Mouse (Mus musculus): ENCODE results near the gene Polrmt. TPM values are rescaled to one million over a fixed set of nuclear protein-coding genes. Genes with fewer than 3 reads are reported as not detected.
A peak's percentile ranks its signal among the peaks of the same experiment; 100 is the strongest.

Polrmt gene
- total RNA-seq (2014; rRNA removed), result 30.4 and 36.5 TPM in 2 replicates
- polyA plus RNA-seq (2015; fragmentation: Nextera tagmentation; extraction: Ambion mirVana), result 29.7 and 32.6 TPM in 2 replicates

DNA sequence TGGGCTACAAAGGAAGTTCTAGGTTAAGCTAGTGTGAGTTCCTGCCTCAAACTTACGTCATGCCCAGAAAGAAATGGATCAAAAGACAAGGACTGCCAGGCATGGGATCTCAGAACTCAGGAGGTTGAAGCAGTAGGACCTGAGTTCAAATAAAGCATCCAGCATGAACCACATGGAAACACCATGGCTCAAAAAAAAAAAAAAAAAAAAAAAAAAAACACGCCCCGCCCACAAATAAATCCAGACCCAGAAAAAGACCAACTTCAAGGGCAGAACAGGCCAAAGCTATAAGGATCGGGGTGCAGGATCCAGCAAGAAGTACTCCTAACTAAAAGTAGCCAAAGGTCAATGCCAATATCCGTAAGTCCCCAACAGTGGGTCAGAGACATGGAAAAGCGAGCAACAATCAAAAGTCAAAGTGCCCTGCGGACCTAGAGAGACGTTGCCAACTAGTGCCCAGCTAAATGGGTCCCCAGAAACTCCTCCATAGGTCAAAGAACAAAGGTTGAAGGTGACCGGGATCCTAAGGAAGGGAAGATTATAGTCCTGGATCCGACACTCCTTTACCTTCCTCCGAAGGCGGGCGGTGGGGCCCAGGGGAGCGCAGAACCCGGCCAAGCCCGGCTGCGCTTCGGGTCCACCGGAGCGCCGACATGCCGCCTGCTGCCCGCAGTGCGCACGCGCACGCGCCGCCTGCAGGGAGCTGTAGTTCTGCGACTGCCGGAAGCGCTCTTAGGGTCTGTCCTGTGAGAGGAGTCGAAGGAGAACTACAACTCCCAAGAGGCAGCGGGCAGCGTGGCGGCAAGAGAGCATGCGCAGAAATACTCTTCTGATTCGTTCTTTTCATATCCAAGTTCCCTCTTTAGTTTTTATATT, at the start of gene Polrmt:
TSS of gene Polrmt (minus strand) at position 684 of the 876 bp plus-strand sequence.
- peak within 1 kb of the TSS; percentile 59 for H3K4me3 ChIP-seq (ENCODE audit: low read length)
- H3K4me1 ChIP-seq (ENCODE audit: insufficient read depth, low read length), result peaks cover 3% of the 10 kb centered on the region; the same call in 1 of the 2 replicates
- no peaks in the 10 kb centered on the region for H3K27me3 ChIP-seq (ENCODE audit: insufficient read depth, low read length)
- peak; percentile 61 for TF ChIP-seq CTCF (IDR thresholded peaks at IDR 0.05; ENCODE audit: low read depth)
- ATAC-seq, result peak; percentile 95
- H3K4me2 ChIP-seq (ENCODE audit: low read depth, low read length), result peak within 1 kb of the TSS; percentile 77
- peak within 1 kb of the TSS; percentile 48 for H3K9ac ChIP-seq (replicated peaks; ENCODE audit: low read length)
- no peaks in the 10 kb centered on the region for H3K9me3 ChIP-seq (ENCODE audit: low read length)
- peak; percentile 99 for DNase-seq (ENCODE audit: low spot score)
- WGBS, result 2% methylated on average over 38 of the region's 38 CpGs
- no peak within 1 kb of the TSS for H3K27ac ChIP-seq
- peaks cover 8% of the 10 kb centered on the region for H3K36me3 ChIP-seq (ENCODE audit: insufficient read depth, low read length)

DNA sequence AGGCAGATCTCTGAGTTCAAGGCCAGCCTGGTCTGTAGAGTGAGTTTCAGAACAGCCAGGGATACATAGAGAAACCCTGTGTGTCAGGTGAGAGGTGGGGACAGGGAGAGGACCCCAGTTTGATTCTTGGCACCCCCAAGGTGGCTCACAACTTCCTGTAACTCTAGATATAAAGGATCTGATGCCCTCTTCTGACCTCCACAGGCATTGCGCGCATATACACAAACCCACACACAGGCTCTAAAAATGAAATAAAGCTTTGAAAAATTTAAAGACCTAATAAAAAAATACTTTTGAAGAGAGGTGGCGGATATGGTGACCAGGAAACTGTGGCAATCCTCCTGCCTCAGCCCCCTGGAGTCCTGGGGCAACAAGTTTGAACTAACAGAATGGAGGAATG, 49.5 kb upstream of the Polrmt start:
- Histone ChIP-seq H3K4me2 (ENCODE audit: low read depth, low read length) (no peak overlapping the region), H3K9ac (replicated peaks; ENCODE audit: low read length) (no peak overlapping the region), H3K9me3 (ENCODE audit: low read length) (no peaks in the 10 kb centered on the region), H3K27ac (no peak overlapping the region), H3K4me3 (ENCODE audit: low read length) (no peak overlapping the region), H3K4me1 (ENCODE audit: insufficient read depth, low read length) (peaks cover 13% of the 10 kb centered on the region), H3K36me3 (ENCODE audit: insufficient read depth, low read length) (no peaks in the 10 kb centered on the region), H3K27me3 (ENCODE audit: insufficient read depth, low read length) (no peaks in the 10 kb centered on the region)
- peak; percentile 18 for TF ChIP-seq CTCF (IDR thresholded peaks at IDR 0.05; ENCODE audit: low read depth)
- DNase-seq (ENCODE audit: low spot score) (no peak), ATAC-seq (no peak)
- WGBS, result 97% methylated on average over 3 of the region's 3 CpGs

- peak overlapping the region; percentile 97 for H3K9ac ChIP-seq (replicated peaks; ENCODE audit: low read length)
- peak overlapping the region; percentile 93 for H3K4me3 ChIP-seq (ENCODE audit: low read length)
- ATAC-seq, result peak; percentile 27; the same call in 1 of the 2 replicates
- H3K9me3 ChIP-seq (ENCODE audit: low read length), result no peaks in the 10 kb centered on the region
- peak overlapping the region; percentile 90 for H3K27ac ChIP-seq
- no peaks in the 10 kb centered on the region for H3K36me3 ChIP-seq (ENCODE audit: insufficient read depth, low read length)
- WGBS, result under 1% methylated on average over 10 of the region's 10 CpGs
- H3K27me3 ChIP-seq (ENCODE audit: insufficient read depth, low read length), result no peaks in the 10 kb centered on the region
- peak overlapping the region; percentile 80 for H3K4me2 ChIP-seq (ENCODE audit: low read depth, low read length)
- peaks cover 13% of the 10 kb centered on the region for H3K4me1 ChIP-seq (ENCODE audit: insufficient read depth, low read length)
- no peak for TF ChIP-seq CTCF (IDR thresholded peaks at IDR 0.05; ENCODE audit: low read depth)
- DNase-seq (ENCODE audit: low spot score), result peak; percentile 51
Measured at GRCm38 (mm10) chr10:79794491-79794931, 48.1 kb upstream of the Polrmt start.

DNA sequence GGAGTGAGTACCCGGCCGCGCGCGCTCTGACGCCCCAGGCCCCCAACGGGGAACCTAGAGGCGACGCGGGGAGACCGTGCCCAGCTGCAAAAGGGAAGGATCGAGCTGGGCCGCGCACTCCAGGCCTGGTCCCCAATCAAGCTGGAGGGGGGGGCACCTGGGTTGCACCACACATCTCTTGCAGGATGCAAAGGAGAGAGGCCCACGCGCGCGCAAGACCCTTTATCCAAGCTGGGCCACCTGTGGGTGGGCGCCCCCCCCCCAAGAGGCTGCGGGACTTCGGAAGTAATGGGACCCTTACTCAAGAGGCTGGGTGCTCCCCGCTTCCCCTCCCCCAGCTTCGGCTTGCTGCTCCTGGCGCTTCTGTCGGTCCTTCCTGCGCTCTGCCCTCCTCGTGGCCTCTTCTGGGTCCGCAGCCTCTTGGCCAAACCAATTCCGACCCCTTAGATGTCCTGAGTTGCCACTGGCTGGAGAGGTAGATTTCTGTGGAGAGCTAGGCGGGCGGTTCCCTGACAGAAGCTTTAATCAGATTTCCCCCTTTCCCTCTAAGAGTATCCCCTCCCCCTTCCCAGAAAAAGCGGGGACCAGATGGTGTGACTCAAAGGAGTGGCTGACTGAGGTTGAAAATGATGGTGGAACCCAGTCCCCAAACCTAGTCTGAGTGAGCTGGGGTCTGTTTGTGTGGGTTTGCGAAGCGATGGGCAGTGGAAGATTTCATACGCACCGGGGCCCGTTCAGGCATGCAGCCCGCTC, 47.5 kb upstream of the Polrmt start:
- H3K4me1 ChIP-seq (ENCODE audit: insufficient read depth, low read length), result peaks cover 13% of the 10 kb centered on the region
- H3K27me3 ChIP-seq (ENCODE audit: insufficient read depth, low read length), result no peaks in the 10 kb centered on the region
- no peaks in the 10 kb centered on the region for H3K9me3 ChIP-seq (ENCODE audit: low read length)
- peak overlapping the region; percentile 80 for H3K4me2 ChIP-seq (ENCODE audit: low read depth, low read length)
- H3K9ac ChIP-seq (replicated peaks; ENCODE audit: low read length), result peak overlapping the region; percentile 97
- peak overlapping the region; percentile 90 for H3K27ac ChIP-seq
- under 1% methylated on average over 30 of the region's 38 CpGs for WGBS
- TF ChIP-seq CTCF (IDR thresholded peaks at IDR 0.05; ENCODE audit: low read depth), result no peak
- ATAC-seq, result peak; percentile 24; the same call in 1 of the 2 replicates
- H3K4me3 ChIP-seq (ENCODE audit: low read length), result peak overlapping the region; percentile 93
- DNase-seq (ENCODE audit: low spot score), result peak; percentile 61
- H3K36me3 ChIP-seq (ENCODE audit: insufficient read depth, low read length), result no peaks in the 10 kb centered on the region

- ATAC-seq (peak; percentile 68), DNase-seq (ENCODE audit: low spot score) (peak; percentile 91)
- no peaks in the 10 kb centered on the region for H3K36me3 ChIP-seq (ENCODE audit: insufficient read depth, low read length)
- peak; percentile 72 for TF ChIP-seq CTCF (IDR thresholded peaks at IDR 0.05; ENCODE audit: low read depth)
- peaks cover 13% of the 10 kb centered on the region for H3K4me1 ChIP-seq (ENCODE audit: insufficient read depth, low read length)
- H3K9ac ChIP-seq (replicated peaks; ENCODE audit: low read length), result peak within 1 kb of the TSS; percentile 97
- H3K4me2 ChIP-seq (ENCODE audit: low read depth, low read length), result peak within 1 kb of the TSS; percentile 80
- peak within 1 kb of the TSS; percentile 93 for H3K4me3 ChIP-seq (ENCODE audit: low read length)
- no peaks in the 10 kb centered on the region for H3K27me3 ChIP-seq (ENCODE audit: insufficient read depth, low read length)
- no peaks in the 10 kb centered on the region for H3K9me3 ChIP-seq (ENCODE audit: low read length)
- peak within 1 kb of the TSS; percentile 90 for H3K27ac ChIP-seq
- 6% methylated on average over 51 of the region's 51 CpGs for WGBS
Measured at GRCm38 (mm10) chr10:79793051-79793737, 46.8 kb upstream of the Polrmt start, which contains the start of gene Palm. Palm (plus strand) TSS chr10:79793572.

Measured in hindbrain, postnatal 0 days (tissue).